Mouse (Mus musculus) kidney, embryonic 16.5 days (tissue): Measurements from ENCODE around the gene Man1a. TPM values are rescaled to one million over a fixed set of nuclear protein-coding genes. Genes with fewer than 3 reads are reported as not detected.

Experiments used
- ATAC-seq: fragments of 200-750 bp; cut with Nextera tagmentation; 2 replicates; pipeline ENCODE4 v1.8.0; 2017; ENCODE audit warnings: moderate TSS enrichment; ENCODE audit not compliant: low FRiP score, low TSS enrichment
- H3K27ac ChIP-seq: fragments of 300-500 bp; sonication (generic); 2 replicates; pipeline ENCODE4 v1.5.1; 2014; ENCODE audit warnings: low read length
- H3K27me3 ChIP-seq: fragments of 300-500 bp; sonication (generic); 2 replicates; pipeline ENCODE4 v1.6.1; 2014; ENCODE audit warnings: low read length, control low read depth, mixed read lengths; ENCODE audit not compliant: insufficient read depth
- H3K36me3 ChIP-seq: fragments of 300-500 bp; sonication (generic); 2 replicates; pipeline ENCODE4 v1.6.1; 2014; ENCODE audit warnings: low read length, control low read depth, mixed read lengths; ENCODE audit not compliant: insufficient read depth
- H3K4me1 ChIP-seq: fragments of 300-500 bp; sonication (generic); 2 replicates; pipeline ENCODE4 v1.6.1; 2014; ENCODE audit warnings: low read length, control low read depth, mixed read lengths; ENCODE audit not compliant: insufficient read depth
- H3K4me2 ChIP-seq: fragments of 300-500 bp; sonication (generic); replicated peaks from 2 replicates; pipeline ENCODE4 v1.6.1; 2014; ENCODE audit warnings: low read depth, low read length
- H3K4me3 ChIP-seq: fragments of 300-500 bp; sonication (generic); 2 replicates; pipeline ENCODE4 v1.5.1; 2014; ENCODE audit warnings: mild to moderate bottlenecking, low read length
- H3K9ac ChIP-seq: fragments of 300-500 bp; sonication (generic); replicated peaks from 2 replicates; pipeline ENCODE4 v1.6.1; 2014; ENCODE audit warnings: low read length
- H3K9me3 ChIP-seq: fragments of 300-500 bp; sonication (generic); 2 replicates; pipeline ENCODE4 v1.6.1; 2016; ENCODE audit warnings: low read length, control low read depth
- WGBS: fragments of 180-500 bp; shearing (Covaris S2); extraction: QIAGEN DNeasy Blood & Tissue Kit; methylation state at CpG from one replicate; pipeline ENCODE4 v1.1.7; 2014; 5-methylcytosine and 5-hydroxymethylcytosine counted together
- polyA plus RNA-seq: library from polyadenylated mRNA; unstranded; fragments of >200 nt; fragmentation: Nextera tagmentation; extraction: Ambion mirVana; gene quantifications from 2 replicates; pipeline ENCODE4 v1.2.1, GENCODE M21; 2015

The Man1a gene
- polyA plus RNA-seq, 1 experiment from 2014 or later, result 6.5 TPM

DNA sequence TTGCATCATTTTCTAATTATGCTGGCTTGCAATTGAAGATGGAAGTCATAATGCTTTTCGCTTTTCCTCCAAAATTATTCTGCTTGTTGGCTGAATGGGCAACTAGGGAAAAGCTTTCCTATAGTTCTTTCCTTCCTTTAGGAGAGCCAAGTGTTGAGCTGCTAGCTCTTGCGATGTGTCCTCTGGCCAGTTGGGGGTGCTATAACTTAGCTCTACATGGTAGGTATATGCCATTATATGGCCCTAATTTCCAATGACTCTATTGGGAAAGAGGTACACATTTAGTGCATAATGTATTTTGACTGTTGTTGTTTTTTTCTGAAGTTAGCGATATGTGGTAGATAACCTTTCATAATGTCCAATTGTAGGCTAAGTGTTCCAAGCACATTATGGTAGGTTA lies 217.2 kb downstream of the Man1a start:
- no peaks in the 10 kb centered on the region for H3K36me3 ChIP-seq
- no peak overlapping the region for H3K27ac ChIP-seq
- no peak overlapping the region for H3K4me2 ChIP-seq
- no peak overlapping the region for H3K9ac ChIP-seq
- 83% methylated on average over 3 of the region's 3 CpGs for WGBS
- ATAC-seq, result no peak
- no peaks in the 10 kb centered on the region for H3K9me3 ChIP-seq
- no peak overlapping the region for H3K4me3 ChIP-seq
- no peaks in the 10 kb centered on the region for H3K27me3 ChIP-seq
- H3K4me1 ChIP-seq, result no peaks in the 10 kb centered on the region
